Mouse (Mus musculus) stomach, embryonic 16.5 days (tissue): ENCODE measurements at regions not wholly inside any gene's neighbourhood (a gene's known extent, or its start where the extent isn't known, plus 50 kb on each side); places are given as distances from the start of the nearest gene placed in this dataset.

Source experiments
- ATAC-seq: fragments of 200-750 bp; cut with Nextera tagmentation; 2 replicates; pipeline ENCODE4 v1.8.0; 2017; ENCODE audit warnings: moderate number of reproducible peaks, moderate TSS enrichment; ENCODE audit not compliant: insufficient read depth, low FRiP score
- H3K27ac ChIP-seq: fragments of 300-500 bp; sonication (generic); 2 replicates; pipeline ENCODE4 v1.5.1; 2014; ENCODE audit warnings: low read length
- H3K27me3 ChIP-seq: fragments of 300-500 bp; sonication (generic); 2 replicates; pipeline ENCODE4 v1.6.1; 2014; ENCODE audit warnings: low read length, control low read depth, mixed read lengths; ENCODE audit not compliant: control insufficient read depth, insufficient read depth
- H3K36me3 ChIP-seq: fragments of 300-500 bp; sonication (generic); 2 replicates; pipeline ENCODE4 v1.6.1; 2014; ENCODE audit warnings: low read length; ENCODE audit not compliant: control insufficient read depth, insufficient read depth
- H3K4me1 ChIP-seq: fragments of 300-500 bp; sonication (generic); 2 replicates; pipeline ENCODE4 v1.6.1; 2014; ENCODE audit warnings: low read length, control low read depth, mixed read lengths; ENCODE audit not compliant: control insufficient read depth, insufficient read depth
- H3K4me2 ChIP-seq: fragments of 300-500 bp; sonication (generic); 2 replicates; pipeline ENCODE4 v1.6.1; 2014; ENCODE audit warnings: low read depth, low read length, mixed read lengths
- H3K4me3 ChIP-seq: fragments of 300-500 bp; sonication (generic); replicated peaks from 2 replicates; pipeline ENCODE4 v1.5.1; 2014; ENCODE audit warnings: mild to moderate bottlenecking, low read length
- H3K9ac ChIP-seq: fragments of 300-500 bp; sonication (generic); 2 replicates; pipeline ENCODE4 v1.6.1; 2014; ENCODE audit warnings: low read length
- H3K9me3 ChIP-seq: fragments of 300-500 bp; sonication (generic); replicated peaks from 2 replicates; pipeline ENCODE4 v1.6.1; 2016; ENCODE audit warnings: low read length, control low read depth; ENCODE audit not compliant: control insufficient read depth
- WGBS: fragments of 180-500 bp; shearing (Covaris S2); extraction: QIAGEN DNeasy Blood & Tissue Kit; methylation state at CpG from one replicate; pipeline ENCODE4 v1.1.7; 2014; 5-methylcytosine and 5-hydroxymethylcytosine counted together

DNA sequence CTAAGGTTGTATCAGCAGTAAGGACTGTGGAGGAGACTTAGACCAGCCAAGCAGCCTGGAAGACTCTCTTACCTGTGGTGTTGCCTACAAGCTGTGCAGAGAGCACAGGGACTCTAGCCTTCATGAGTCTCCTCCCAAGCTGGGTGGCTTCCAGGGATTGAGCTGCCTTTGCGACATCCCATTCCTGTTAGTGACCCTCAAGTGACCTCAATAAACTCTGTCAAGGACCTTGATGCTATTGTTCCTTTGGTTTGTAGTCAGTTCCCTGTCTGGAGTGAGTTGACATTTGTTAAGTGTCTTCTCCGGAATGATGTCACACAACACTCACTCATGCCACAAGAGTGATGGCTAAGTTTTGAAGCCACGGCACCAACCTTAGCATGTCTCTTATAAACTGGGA is 211.0 kb downstream of the Cd83 start:
- no peak overlapping the region for H3K9ac ChIP-seq
- H3K27me3 ChIP-seq: no peaks in the 10 kb centered on the region
- peaks cover 13% of the 10 kb centered on the region for H3K4me1 ChIP-seq
- no peaks in the 10 kb centered on the region for H3K36me3 ChIP-seq
- H3K4me3 ChIP-seq: no peak overlapping the region
- 54% methylated on average over 3 of the region's 3 CpGs for WGBS
- no peak for ATAC-seq
- H3K27ac ChIP-seq: no peak overlapping the region
- H3K4me2 ChIP-seq: no peak overlapping the region
- no peaks in the 10 kb centered on the region for H3K9me3 ChIP-seq

DNA sequence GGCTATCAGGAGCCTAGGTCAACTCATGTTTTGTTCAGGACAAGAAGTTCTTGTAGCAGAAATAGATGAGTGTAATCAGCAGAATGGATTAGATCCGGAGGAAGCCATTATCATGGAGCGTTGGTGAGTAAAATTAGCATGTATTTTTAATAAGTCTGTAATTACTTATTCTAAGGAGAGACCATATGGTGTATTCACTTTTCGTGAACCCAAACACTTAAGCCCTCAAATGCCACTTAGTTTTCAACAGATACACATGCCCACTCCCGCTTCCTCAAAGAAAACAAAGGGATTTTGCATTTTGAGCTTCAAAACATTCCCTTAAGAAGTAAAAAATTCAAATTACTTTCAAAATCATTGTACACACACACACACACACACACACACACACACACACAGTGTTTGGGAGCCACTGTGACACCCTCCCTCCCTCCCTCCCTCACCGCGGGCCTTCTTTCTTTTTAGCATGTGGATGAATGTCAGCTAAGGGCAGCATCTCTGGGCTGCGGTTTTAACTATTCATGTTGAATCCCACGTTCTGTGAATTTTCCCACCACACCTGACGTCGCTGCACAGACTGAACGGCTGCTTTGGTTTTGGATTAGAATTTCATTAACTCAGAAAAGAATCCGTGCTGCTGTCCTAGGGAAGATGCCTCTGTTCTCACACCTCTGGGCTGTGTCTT is 217.4 kb downstream of the Cd83 start:
- no peak for ATAC-seq
- Histone ChIP-seq H3K9ac (no peak overlapping the region), H3K27me3 (no peaks in the 10 kb centered on the region), H3K27ac (no peak overlapping the region), H3K4me1 (no peaks in the 10 kb centered on the region), H3K9me3 (no peaks in the 10 kb centered on the region; the same call in 1 of the 2 replicates), H3K4me2 (no peak overlapping the region), H3K36me3 (no peaks in the 10 kb centered on the region), H3K4me3 (no peak overlapping the region)
- WGBS: 89% methylated on average over 12 of the region's 12 CpGs

GRCm38 (mm10) chr13:44012868-44013267 is 228.3 kb downstream of the Cd83 start:
- ATAC-seq: no peak
- WGBS: 69% methylated on average over 2 of the region's 2 CpGs
- Histone ChIP-seq H3K36me3 (no peaks in the 10 kb centered on the region), H3K27me3 (no peaks in the 10 kb centered on the region), H3K9me3 (no peaks in the 10 kb centered on the region), H3K27ac (no peak overlapping the region), H3K9ac (no peak overlapping the region), H3K4me1 (no peaks in the 10 kb centered on the region), H3K4me2 (no peak overlapping the region), H3K4me3 (no peak overlapping the region)

DNA sequence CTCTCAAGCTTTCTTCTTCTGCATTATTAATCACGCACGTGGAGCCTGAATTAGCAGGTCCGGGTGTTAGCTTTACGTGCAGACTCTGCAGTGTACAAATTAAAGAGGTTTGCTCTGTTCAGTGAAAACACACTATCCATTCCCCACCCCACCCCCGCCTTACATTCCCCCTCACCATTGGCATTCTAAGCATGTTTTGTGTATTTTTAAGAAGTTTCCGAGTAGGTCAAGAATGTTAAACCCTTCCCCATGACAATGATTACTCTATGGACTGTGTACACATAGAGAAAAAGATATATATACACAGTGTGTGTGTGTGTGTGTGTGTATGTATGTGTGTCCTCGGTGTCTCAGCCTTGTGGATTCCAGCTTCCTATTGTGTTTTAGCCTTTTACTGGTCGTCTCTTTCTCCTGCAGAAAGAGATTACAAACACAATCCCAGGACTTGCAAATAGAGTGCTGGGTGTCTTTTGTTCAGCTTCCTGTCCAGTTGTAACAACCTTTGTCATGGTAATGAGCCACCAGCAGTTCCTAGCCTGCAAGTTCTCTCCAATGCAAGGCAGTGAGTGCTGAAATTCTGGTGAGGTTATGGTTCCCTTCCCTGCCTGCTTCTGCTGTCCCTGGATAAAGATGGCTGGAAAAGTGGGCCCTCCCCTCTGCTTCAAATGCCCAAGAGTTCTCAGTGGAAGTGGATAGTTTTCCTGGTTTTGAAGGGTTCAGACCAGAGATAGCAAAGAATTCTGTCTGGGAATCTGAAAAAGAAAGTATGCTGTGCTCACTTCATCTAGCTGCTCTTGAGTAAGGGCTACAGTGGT is 234.1 kb downstream of the Cd83 start:
- H3K36me3 ChIP-seq: no peaks in the 10 kb centered on the region
- 27% methylated on average over 8 of the region's 8 CpGs for WGBS
- H3K9me3 ChIP-seq: no peaks in the 10 kb centered on the region
- no peak overlapping the region for H3K27ac ChIP-seq
- ATAC-seq: no peak; the same call in 1 of the 2 replicates
- H3K4me1 ChIP-seq: peaks cover 12% of the 10 kb centered on the region
- H3K4me3 ChIP-seq: no peak overlapping the region
- H3K4me2 ChIP-seq: 0 out of 2 replicates have a peak overlapping the region, but pooled peaks have one; percentile 5
- H3K9ac ChIP-seq: no peak overlapping the region
- H3K27me3 ChIP-seq: no peaks in the 10 kb centered on the region

DNA sequence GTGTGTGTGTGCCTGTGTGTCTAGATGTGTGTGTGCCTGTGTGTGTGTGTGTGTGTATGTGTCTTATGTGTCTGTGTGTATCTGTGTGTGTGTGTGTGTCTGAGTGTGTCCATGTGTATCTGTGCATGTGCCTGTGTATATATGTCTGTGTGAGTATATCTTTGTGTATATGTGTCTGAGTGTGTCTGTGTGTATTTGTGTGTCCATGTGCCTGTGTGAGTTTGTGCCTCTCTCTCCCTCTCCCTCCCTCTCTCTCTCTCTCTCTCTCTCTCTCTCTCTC is 234.7 kb downstream of the Cd83 start:
- peaks cover 12% of the 10 kb centered on the region for H3K4me1 ChIP-seq
- no peaks in the 10 kb centered on the region for H3K36me3 ChIP-seq
- H3K9me3 ChIP-seq: no peaks in the 10 kb centered on the region
- H3K27ac ChIP-seq: no peak overlapping the region
- no peaks in the 10 kb centered on the region for H3K27me3 ChIP-seq
- no peak for ATAC-seq
- H3K4me2 ChIP-seq: no peak overlapping the region
- H3K4me3 ChIP-seq: no peak overlapping the region
- H3K9ac ChIP-seq: no peak overlapping the region

DNA sequence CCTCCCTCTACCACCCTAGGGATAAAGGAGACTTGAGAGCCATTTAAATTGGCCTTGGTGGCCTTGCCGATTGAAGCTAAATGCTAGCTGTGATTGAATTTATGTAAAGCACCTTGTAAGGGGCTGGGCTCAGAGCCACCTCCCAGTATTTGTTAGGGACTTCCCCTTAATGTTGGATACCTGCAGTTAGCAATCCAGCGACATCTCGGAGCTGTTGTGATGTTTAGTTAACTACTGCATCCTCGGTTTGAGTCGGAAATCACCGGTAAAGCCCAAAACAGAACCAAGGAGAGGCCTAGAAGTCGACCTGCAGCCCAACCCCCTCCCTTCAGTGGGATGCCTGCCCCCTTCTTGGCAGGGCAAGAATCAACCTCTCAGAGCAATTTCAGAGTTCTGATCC is 236.3 kb downstream of the Cd83 start:
- 48% methylated on average over 7 of the region's 7 CpGs for WGBS
- Histone ChIP-seq H3K27ac (no peak overlapping the region), H3K4me2 (no peak overlapping the region), H3K4me1 (peaks cover 18% of the 10 kb centered on the region), H3K9me3 (no peaks in the 10 kb centered on the region), H3K36me3 (no peaks in the 10 kb centered on the region), H3K9ac (no peak overlapping the region), H3K27me3 (no peaks in the 10 kb centered on the region), H3K4me3 (no peak overlapping the region)
- ATAC-seq: no peak

- H3K4me1 ChIP-seq: peaks cover 18% of the 10 kb centered on the region
- no peak overlapping the region for H3K9ac ChIP-seq
- no peak overlapping the region for H3K27ac ChIP-seq
- H3K4me2 ChIP-seq: no peak overlapping the region
- no peaks in the 10 kb centered on the region for H3K9me3 ChIP-seq
- ATAC-seq: no peak
- WGBS: 81% methylated on average over 10 of the region's 10 CpGs
- no peaks in the 10 kb centered on the region for H3K27me3 ChIP-seq
- H3K36me3 ChIP-seq: no peaks in the 10 kb centered on the region
- H3K4me3 ChIP-seq: no peak overlapping the region
Measured at GRCm38 (mm10) chr13:44022106-44022505, 237.5 kb downstream of the Cd83 start.

DNA sequence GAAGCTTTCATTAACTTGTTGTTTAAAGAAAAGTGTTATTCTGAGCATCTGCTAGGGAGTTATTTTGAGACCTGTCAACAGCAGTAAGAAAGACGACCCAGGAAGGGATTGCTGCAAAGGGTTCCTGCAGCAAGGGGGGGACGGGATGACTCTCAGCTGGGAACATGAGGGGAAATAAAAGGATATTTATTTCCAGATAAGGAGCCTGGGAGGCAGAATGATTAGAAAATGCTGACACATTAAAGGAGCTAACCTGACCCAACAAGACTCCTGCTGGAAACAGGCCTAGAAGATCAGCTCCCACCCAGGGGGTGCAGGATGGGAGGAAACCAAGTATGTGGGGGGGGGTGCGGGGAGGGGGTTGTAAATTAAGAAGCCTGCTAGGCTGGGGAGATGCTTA is 240.0 kb downstream of the Cd83 start:
- H3K4me1 ChIP-seq: 0 out of 2 replicates have a peak, but pooled peaks cover 6% of the 10 kb centered on the region
- H3K9ac ChIP-seq: no peak overlapping the region
- WGBS: 31% methylated on average over 3 of the region's 3 CpGs
- H3K36me3 ChIP-seq: no peaks in the 10 kb centered on the region
- H3K27ac ChIP-seq: no peak overlapping the region
- no peak for ATAC-seq
- H3K4me2 ChIP-seq: no peak overlapping the region
- H3K27me3 ChIP-seq: no peaks in the 10 kb centered on the region; the same call in 1 of the 2 replicates
- no peaks in the 10 kb centered on the region for H3K9me3 ChIP-seq
- H3K4me3 ChIP-seq: no peak overlapping the region

GRCm38 (mm10) chr13:44026321-44027255 is 242.0 kb downstream of the Cd83 start:
- Histone ChIP-seq H3K9ac (no peak overlapping the region), H3K4me3 (no peak overlapping the region)

More at GRCm38 (mm10) chr13:44026321-44027255, 242.0 kb downstream of the Cd83 start:
- no peak for ATAC-seq
- WGBS: 50% methylated on average over 26 of the region's 26 CpGs
- Histone ChIP-seq H3K4me1 (0 out of 2 replicates have a peak, but pooled peaks cover 6% of the 10 kb centered on the region), H3K27me3 (no peaks in the 10 kb centered on the region; the same call in 1 of the 2 replicates), H3K36me3 (no peaks in the 10 kb centered on the region), H3K4me2 (peak overlapping the region; percentile 13; the same call in 1 of the 2 replicates), H3K9me3 (no peaks in the 10 kb centered on the region), H3K27ac (no peak overlapping the region)
